Comparison of ENCODE assay signal across 13 mouse cellular contexts in genomic region chr8:70130066-70130465, GRCm38 (mm10). TPM values are rescaled to one million over a fixed set of nuclear protein-coding genes. Genes with fewer than 3 reads are reported as not detected.
DNase-seq lines count a peak whose midpoint lies in the region; ATAC-seq and TF ChIP-seq lines count a peak whose summit lies in the region.
"Had no signal": no experiment of that assay in that cellular context is flagged by ENCODE, and none has a peak within 500 bp of the region (broad histone marks: within the 10 kb centered on the region; RNA-seq: fewer than 3 reads in every experiment).

No protein-coding gene starts in this region.

- no peak for TF ChIP-seq EP300 in heart, postnatal 0 days (IDR thresholded peaks at IDR 0.05; ENCODE audit: low read depth)

- no peak overlapping the region for H3K4me2 ChIP-seq in heart, postnatal 0 days (ENCODE audit: low read depth, low read length)
- H3K4me2 ChIP-seq in heart, embryonic 12.5 days: no peak overlapping the region
- H3K4me2 ChIP-seq in midbrain, embryonic 14.5 days (ENCODE audit: low read length): no peak overlapping the region
- no peak overlapping the region for H3K4me2 ChIP-seq in forebrain, postnatal 0 days (ENCODE audit: low read depth)

- H3K4me1 ChIP-seq in heart, postnatal 0 days (ENCODE audit: control insufficient read depth, insufficient read depth): peaks cover 29% of the 10 kb centered on the region
- H3K4me1 ChIP-seq in heart, embryonic 12.5 days (replicated peaks): peaks cover 35% of the 10 kb centered on the region
- H3K4me1 ChIP-seq in midbrain, embryonic 14.5 days (ENCODE audit: control insufficient read depth, insufficient read depth, low read length): peaks cover 5% of the 10 kb centered on the region; the same call in 1 of the 2 replicates
- H3K4me1 ChIP-seq in midbrain, embryonic 10.5 days: peaks cover 17% of the 10 kb centered on the region
- H3K4me1 ChIP-seq in forebrain, postnatal 0 days (ENCODE audit: insufficient read depth): peaks cover 3% of the 10 kb centered on the region; the same call in 1 of the 2 replicates

- no peak for TF ChIP-seq CTCF in heart, postnatal 0 days (IDR thresholded peaks at IDR 0.05; ENCODE audit: low read depth)
- TF ChIP-seq CTCF in forebrain, postnatal 0 days (IDR thresholded peaks at IDR 0.05; ENCODE audit: low read depth): no peak

- H3K9me3 ChIP-seq in heart, postnatal 0 days (replicated peaks; ENCODE audit: control insufficient read depth, low read length): no peaks in the 10 kb centered on the region
- H3K9me3 ChIP-seq in heart, embryonic 12.5 days (replicated peaks): no peaks in the 10 kb centered on the region
- no peaks in the 10 kb centered on the region for H3K9me3 ChIP-seq in midbrain, embryonic 14.5 days (ENCODE audit: control insufficient read depth, low read length)
- H3K9me3 ChIP-seq in midbrain, embryonic 10.5 days (replicated peaks): no peaks in the 10 kb centered on the region
- no peaks in the 10 kb centered on the region for H3K9me3 ChIP-seq in forebrain, postnatal 0 days (ENCODE audit: low read length)
- H3K9me3 ChIP-seq: neural tube, embryonic 12.5 days had no signal

- DNase-seq in heart, postnatal 0 days (ENCODE audit: low spot score): no peak
- no peak for DNase-seq in midbrain, embryonic 14.5 days
- DNase-seq in midbrain, embryonic 10.5 days (ENCODE audit: low spot score): no peak
- no peak for DNase-seq in forebrain, postnatal 0 days
- DNase-seq in right cerebral cortex, postnatal 25 days: no peak
- DNase-seq in right cerebral cortex, postnatal 14 days: no peak
- DNase-seq: thymus, postnatal 14 days had no signal

- H3K36me3 ChIP-seq in heart, postnatal 0 days (replicated peaks; ENCODE audit: control insufficient read depth, insufficient read depth, low read length): peaks cover 22% of the 10 kb centered on the region
- H3K36me3 ChIP-seq in heart, embryonic 12.5 days: peaks cover 28% of the 10 kb centered on the region
- H3K36me3 ChIP-seq in midbrain, embryonic 14.5 days (ENCODE audit: control insufficient read depth, insufficient read depth, low read length): peaks cover 27% of the 10 kb centered on the region
- H3K36me3 ChIP-seq in midbrain, embryonic 10.5 days: peaks cover 29% of the 10 kb centered on the region
- H3K36me3 ChIP-seq in forebrain, postnatal 0 days (ENCODE audit: insufficient read depth): peaks cover 22% of the 10 kb centered on the region; the same call in 1 of the 2 replicates

- no peak for ATAC-seq in heart, postnatal 0 days (ENCODE audit: insufficient read depth, low read depth)
- ATAC-seq in heart, embryonic 12.5 days (ENCODE audit: insufficient number of reproducible peaks, low FRiP score): no peak
- ATAC-seq in midbrain, embryonic 14.5 days (ENCODE audit: low FRiP score, low TSS enrichment): no peak
- no peak for ATAC-seq in forebrain, postnatal 0 days
- ATAC-seq: CD4-positive, CD25-positive, alpha-beta regulatory T cell, adult 4 months had no signal

- peak overlapping the region; percentile 82 for H3K27ac ChIP-seq in heart, postnatal 0 days (ENCODE audit: low read depth)
- H3K27ac ChIP-seq in heart, embryonic 12.5 days (ENCODE audit: poor library complexity, severe bottlenecking): no peak overlapping the region
- 0 out of 2 replicates have a peak overlapping the region, but pooled peaks have one; percentile 4 for H3K27ac ChIP-seq in midbrain, embryonic 14.5 days (replicated peaks; ENCODE audit: low read depth, low read length)
- no peak overlapping the region for H3K27ac ChIP-seq in midbrain, embryonic 10.5 days (replicated peaks)
- peak overlapping the region; percentile 64 for H3K27ac ChIP-seq in forebrain, postnatal 0 days (ENCODE audit: low read depth, low read length)
- H3K27ac ChIP-seq: kidney, postnatal 0 days; neural tube, embryonic 12.5 days had no signal

- H3K4me3 ChIP-seq in heart, postnatal 0 days (ENCODE audit: low read depth, low read length): no peak overlapping the region
- H3K4me3 ChIP-seq in heart, embryonic 12.5 days: no peak overlapping the region
- H3K4me3 ChIP-seq in midbrain, embryonic 14.5 days (replicated peaks; ENCODE audit: low read depth, low read length): no peak overlapping the region
- no peak overlapping the region for H3K4me3 ChIP-seq in midbrain, embryonic 10.5 days
- no peak overlapping the region for H3K4me3 ChIP-seq in forebrain, postnatal 0 days (ENCODE audit: low read depth, low read length)

- WGBS in heart, postnatal 0 days: 82% methylated on average over 3 of the region's 3 CpGs
- 72% methylated on average over 3 of the region's 3 CpGs for WGBS in heart, embryonic 12.5 days
- WGBS in midbrain, embryonic 14.5 days: 90% methylated on average over 3 of the region's 3 CpGs
- WGBS in midbrain, embryonic 10.5 days: 81% methylated on average over 3 of the region's 3 CpGs
- WGBS in forebrain, postnatal 0 days: 82% methylated on average over 3 of the region's 3 CpGs

- no peak overlapping the region for H3K9ac ChIP-seq in heart, postnatal 0 days (replicated peaks; ENCODE audit: low read depth, low read length)
- no peak overlapping the region for H3K9ac ChIP-seq in heart, embryonic 12.5 days
- no peak overlapping the region for H3K9ac ChIP-seq in midbrain, embryonic 14.5 days (replicated peaks; ENCODE audit: low read length)
- H3K9ac ChIP-seq in forebrain, postnatal 0 days: no peak overlapping the region
- H3K9ac ChIP-seq: neural tube, embryonic 12.5 days had no signal

- no peaks in the 10 kb centered on the region for H3K27me3 ChIP-seq in heart, postnatal 0 days (ENCODE audit: control insufficient read depth, insufficient read depth, low read length)
- 0 out of 2 replicates have a peak, but pooled peaks cover 8% of the 10 kb centered on the region for H3K27me3 ChIP-seq in heart, embryonic 12.5 days (replicated peaks)
- H3K27me3 ChIP-seq in midbrain, embryonic 14.5 days (ENCODE audit: control insufficient read depth, insufficient read depth, low read length): no peaks in the 10 kb centered on the region
- H3K27me3 ChIP-seq in midbrain, embryonic 10.5 days (ENCODE audit: low read depth, poor library complexity, severe bottlenecking): no peaks in the 10 kb centered on the region
- no peaks in the 10 kb centered on the region for H3K27me3 ChIP-seq in forebrain, postnatal 0 days (ENCODE audit: insufficient read depth, low read length)
- H3K27me3 ChIP-seq: neural tube, embryonic 12.5 days had no signal

RNA-seq across cellular contexts. Expression of gene Nr2c2ap, which starts 1.1 kb away (rescaled TPM):
- total RNA-seq in heart, postnatal 0 days (2014; rRNA removed; ENCODE audit: low replicate concordance): 2.9 and 10.3 TPM in 2 replicates
- 29.2 and 32.5 TPM in 2 replicates for polyA plus RNA-seq in heart, postnatal 0 days (2015; fragmentation: Nextera tagmentation; extraction: Ambion mirVana)
- polyA plus RNA-seq in heart, embryonic 12.5 days (2016; fragmentation: Nextera tagmentation; extraction: Ambion mirVana): 28.5 and 29.1 TPM in 2 replicates
- 25.8 and 43.4 TPM in 2 replicates for polyA plus RNA-seq in midbrain, embryonic 14.5 days (2014; fragmentation: Nextera tagmentation; extraction: Ambion mirVana)
- 28.4 and 30.7 TPM in 2 replicates for polyA plus RNA-seq in midbrain, embryonic 10.5 days (2016; fragmentation: Nextera tagmentation; extraction: Ambion mirVana)
- 6.6 and 7.2 TPM in 2 replicates for total RNA-seq in forebrain, postnatal 0 days (2014; rRNA removed)
- polyA plus RNA-seq in forebrain, postnatal 0 days (2015; fragmentation: Nextera tagmentation; extraction: Ambion mirVana): 55.9 and 58.0 TPM in 2 replicates

RNA-seq across cellular contexts. Expression of gene Rfxank, which starts 8.9 kb away (rescaled TPM):
- total RNA-seq in heart, postnatal 0 days (2014; rRNA removed; ENCODE audit: low replicate concordance): 29.4 and 48.4 TPM in 2 replicates
- polyA plus RNA-seq in heart, postnatal 0 days (2015; fragmentation: Nextera tagmentation; extraction: Ambion mirVana): 22.5 and 23.9 TPM in 2 replicates
- polyA plus RNA-seq in heart, embryonic 12.5 days (2016; fragmentation: Nextera tagmentation; extraction: Ambion mirVana): 17.7 and 18.7 TPM in 2 replicates
- polyA plus RNA-seq in midbrain, embryonic 14.5 days (2014; fragmentation: Nextera tagmentation; extraction: Ambion mirVana): 6.7 and 7.5 TPM in 2 replicates
- 16.1 and 18.1 TPM in 2 replicates for polyA plus RNA-seq in midbrain, embryonic 10.5 days (2016; fragmentation: Nextera tagmentation; extraction: Ambion mirVana)
- 8.5 and 10.2 TPM in 2 replicates for total RNA-seq in forebrain, postnatal 0 days (2014; rRNA removed)
- 6.0 and 7.9 TPM in 2 replicates for polyA plus RNA-seq in forebrain, postnatal 0 days (2015; fragmentation: Nextera tagmentation; extraction: Ambion mirVana)

RNA-seq across cellular contexts. Expression of gene Borcs8, which starts 9.2 kb away (rescaled TPM):
- 34.3 and 68.4 TPM in 2 replicates for total RNA-seq in heart, postnatal 0 days (2014; rRNA removed; ENCODE audit: low replicate concordance)
- polyA plus RNA-seq in heart, postnatal 0 days (2015; fragmentation: Nextera tagmentation; extraction: Ambion mirVana): 32.1 and 34.5 TPM in 2 replicates
- 30.3 and 38.1 TPM in 2 replicates for polyA plus RNA-seq in heart, embryonic 12.5 days (2016; fragmentation: Nextera tagmentation; extraction: Ambion mirVana)
- polyA plus RNA-seq in midbrain, embryonic 14.5 days (2014; fragmentation: Nextera tagmentation; extraction: Ambion mirVana): 64.2 and 71.2 TPM in 2 replicates
- polyA plus RNA-seq in midbrain, embryonic 10.5 days (2016; fragmentation: Nextera tagmentation; extraction: Ambion mirVana): 38.2 and 41.3 TPM in 2 replicates
- 59.3 and 74.9 TPM in 2 replicates for total RNA-seq in forebrain, postnatal 0 days (2014; rRNA removed)
- 56.5 and 64.4 TPM in 2 replicates for polyA plus RNA-seq in forebrain, postnatal 0 days (2015; fragmentation: Nextera tagmentation; extraction: Ambion mirVana)

RNA-seq across cellular contexts. Expression of gene Ncan, which starts 9.4 kb away (rescaled TPM):
- total RNA-seq in heart, postnatal 0 days (2014; rRNA removed; ENCODE audit: low replicate concordance): 0.35 TPM in 1 of 2 replicates, not detected in the other
- 0.10 and 0.12 TPM in 2 replicates for polyA plus RNA-seq in heart, postnatal 0 days (2015; fragmentation: Nextera tagmentation; extraction: Ambion mirVana)
- 0.17 and 0.31 TPM in 2 replicates for polyA plus RNA-seq in heart, embryonic 12.5 days (2016; fragmentation: Nextera tagmentation; extraction: Ambion mirVana)
- 135 and 147 TPM in 2 replicates for polyA plus RNA-seq in midbrain, embryonic 14.5 days (2014; fragmentation: Nextera tagmentation; extraction: Ambion mirVana)
- 14.4 and 44.7 TPM in 2 replicates for polyA plus RNA-seq in midbrain, embryonic 10.5 days (2016; fragmentation: Nextera tagmentation; extraction: Ambion mirVana)
- 316 and 372 TPM in 2 replicates for total RNA-seq in forebrain, postnatal 0 days (2014; rRNA removed)
- polyA plus RNA-seq in forebrain, postnatal 0 days (2015; fragmentation: Nextera tagmentation; extraction: Ambion mirVana): 112 and 209 TPM in 2 replicates
- total RNA-seq: megakaryocyte, adult 5-6 weeks had no signal
- polyA plus RNA-seq: CD4-positive, CD25-positive, alpha-beta regulatory T cell, adult 4 months had no signal

RNA-seq across cellular contexts. Expression of gene Mef2b, which starts 9.4 kb away (rescaled TPM):
- total RNA-seq in heart, postnatal 0 days (2014; rRNA removed; ENCODE audit: low replicate concordance): not detected in 2 replicates
- polyA plus RNA-seq in heart, postnatal 0 days (2015; fragmentation: Nextera tagmentation; extraction: Ambion mirVana): 0.20 TPM in 1 of 2 replicates, not detected in the other
- not detected in 2 replicates for polyA plus RNA-seq in heart, embryonic 12.5 days (2016; fragmentation: Nextera tagmentation; extraction: Ambion mirVana)
- polyA plus RNA-seq in midbrain, embryonic 14.5 days (2014; fragmentation: Nextera tagmentation; extraction: Ambion mirVana): 0.46 and 0.50 TPM in 2 replicates
- 0.46 and 0.86 TPM in 2 replicates for polyA plus RNA-seq in midbrain, embryonic 10.5 days (2016; fragmentation: Nextera tagmentation; extraction: Ambion mirVana)
- total RNA-seq in forebrain, postnatal 0 days (2014; rRNA removed): 0.90 TPM in 1 of 2 replicates, not detected in the other
- polyA plus RNA-seq in forebrain, postnatal 0 days (2015; fragmentation: Nextera tagmentation; extraction: Ambion mirVana): 1.3 and 1.7 TPM in 2 replicates
- total RNA-seq: megakaryocyte, adult 5-6 weeks had no signal
- polyA plus RNA-seq: liver, embryonic 16.5 days had no signal

Comparison
In these comparisons a context has a peak if more than half of its experiments do, and no peak if none do; other contexts are left out.
1. H3K27ac ChIP-seq: peak in heart, postnatal 0 days (single experiment), midbrain, embryonic 14.5 days (single experiment) and forebrain, postnatal 0 days (single experiment); none in heart, embryonic 12.5 days (single experiment) and midbrain, embryonic 10.5 days (single experiment).